Comparison of ENCODE assay signal across 24 mouse cellular contexts in the genomic region with DNA sequence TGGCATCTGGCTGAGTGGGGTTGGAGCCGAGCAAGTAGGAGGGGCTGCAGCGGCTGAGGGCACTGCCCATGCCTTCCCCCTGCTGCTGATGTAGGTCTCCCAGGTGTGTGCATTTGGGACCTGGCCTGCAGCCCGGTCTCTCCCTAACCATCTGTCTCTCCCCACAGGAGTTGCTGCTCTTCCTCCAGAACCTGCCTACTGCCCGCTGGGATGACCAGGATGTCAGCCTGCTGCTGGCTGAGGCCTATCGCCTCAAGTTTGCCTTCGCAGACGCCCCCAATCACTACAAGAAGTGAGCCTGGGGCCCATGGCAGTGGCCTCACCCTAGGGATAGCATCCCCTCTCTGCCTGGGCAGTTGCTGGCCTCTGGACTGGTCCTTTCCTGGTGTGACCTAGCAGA.
DNase-seq lines count a peak whose midpoint lies in the region; ATAC-seq lines count a peak whose summit lies in the region.
"Had no signal": no experiment of that assay in that cellular context is flagged by ENCODE, and none has a peak within 500 bp of the region (broad histone marks: within the 10 kb centered on the region; RNA-seq: fewer than 3 reads in every experiment).

No protein-coding gene starts in this region.

- H3K9me3 ChIP-seq in forebrain, embryonic 10.5 days: no peaks in the 10 kb centered on the region
- no peaks in the 10 kb centered on the region for H3K9me3 ChIP-seq in forebrain, embryonic 12.5 days
- H3K9me3 ChIP-seq: embryonic facial prominence, embryonic 15.5 days; heart, embryonic 15.5 days; hindbrain, embryonic 12.5 days; liver, embryonic 12.5 days; midbrain, embryonic 12.5 days; neural tube, embryonic 13.5 days had no signal

- no peak overlapping the region for H3K4me3 ChIP-seq in forebrain, embryonic 10.5 days
- no peak overlapping the region for H3K4me3 ChIP-seq in forebrain, embryonic 12.5 days (replicated peaks)
- H3K4me3 ChIP-seq: embryonic facial prominence, embryonic 15.5 days; heart, embryonic 15.5 days; hindbrain, embryonic 12.5 days; liver, embryonic 12.5 days; midbrain, embryonic 12.5 days; neural tube, embryonic 13.5 days had no signal

- H3K27me3 ChIP-seq in forebrain, embryonic 10.5 days (ENCODE audit: poor library complexity, severe bottlenecking): no peaks in the 10 kb centered on the region
- no peaks in the 10 kb centered on the region for H3K27me3 ChIP-seq in forebrain, embryonic 12.5 days
- H3K27me3 ChIP-seq: embryonic facial prominence, embryonic 15.5 days; heart, embryonic 15.5 days; hindbrain, embryonic 12.5 days; liver, embryonic 12.5 days; midbrain, embryonic 12.5 days; neural tube, embryonic 13.5 days; Patski had no signal

- H3K36me3 ChIP-seq in forebrain, embryonic 10.5 days (replicated peaks): no peaks in the 10 kb centered on the region
- H3K36me3 ChIP-seq in forebrain, embryonic 12.5 days (replicated peaks): no peaks in the 10 kb centered on the region
- H3K36me3 ChIP-seq: embryonic facial prominence, embryonic 15.5 days; heart, embryonic 15.5 days; hindbrain, embryonic 12.5 days; liver, embryonic 12.5 days; midbrain, embryonic 12.5 days; neural tube, embryonic 13.5 days had no signal

- H3K27ac ChIP-seq in forebrain, embryonic 10.5 days: peak overlapping the region; percentile 35; the same call in 1 of the 2 replicates
- H3K27ac ChIP-seq in forebrain, embryonic 12.5 days: no peak overlapping the region
- H3K27ac ChIP-seq: embryonic facial prominence, embryonic 15.5 days; heart, embryonic 15.5 days; hindbrain, embryonic 12.5 days; liver, embryonic 12.5 days; midbrain, embryonic 12.5 days; neural tube, embryonic 13.5 days had no signal

- H3K9ac ChIP-seq in forebrain, embryonic 12.5 days: no peak overlapping the region
- H3K9ac ChIP-seq: embryonic facial prominence, embryonic 15.5 days; heart, embryonic 15.5 days; hindbrain, embryonic 12.5 days; liver, embryonic 12.5 days; liver, postnatal 0 days; midbrain, embryonic 12.5 days; neural tube, embryonic 13.5 days had no signal

- WGBS in forebrain, embryonic 10.5 days: 89% methylated on average over 7 of the region's 7 CpGs
- 95% methylated on average over 7 of the region's 7 CpGs for WGBS in forebrain, embryonic 12.5 days

- DNase-seq in forebrain, embryonic 10.5 days (ENCODE audit: extremely low spot score, low spot score): no peak
- DNase-seq in cerebellum, adult 11 months: peak; percentile 46
- peak; percentile 64 for DNase-seq in cerebellum, adult 9-10 months
- peak; percentile 49 to 53 for DNase-seq in cerebellum, postnatal 36 days
- DNase-seq in urinary bladder, postnatal 14 days (ENCODE audit: low spot score): no peak
- no peak for DNase-seq in spleen, postnatal 10 days (ENCODE audit: low spot score in 2 of 2)
- DNase-seq in embryo, embryonic 10.5 days (ENCODE audit: low spot score): no peak
- DNase-seq: adrenal gland, postnatal 36 days; gastrocnemius, postnatal 14 days; kidney, postnatal 14 days; liver, postnatal 0 days; lung, postnatal 36 days; right cerebral cortex, postnatal 4 days; thymus, postnatal 4 days had no signal

- H3K4me2 ChIP-seq in forebrain, embryonic 12.5 days: no peak overlapping the region
- H3K4me2 ChIP-seq: embryonic facial prominence, embryonic 15.5 days; heart, embryonic 15.5 days; hindbrain, embryonic 12.5 days; liver, embryonic 12.5 days; midbrain, embryonic 12.5 days; neural tube, embryonic 13.5 days had no signal

- peaks cover 24% of the 10 kb centered on the region for H3K4me1 ChIP-seq in forebrain, embryonic 10.5 days
- no peaks in the 10 kb centered on the region for H3K4me1 ChIP-seq in forebrain, embryonic 12.5 days
- H3K4me1 ChIP-seq: embryonic facial prominence, embryonic 15.5 days; heart, embryonic 15.5 days; liver, embryonic 12.5 days; midbrain, embryonic 12.5 days had no signal

- no peak for ATAC-seq in forebrain, embryonic 12.5 days (ENCODE audit: low FRiP score)
- ATAC-seq: forebrain, embryonic 14.5 days; intestine, postnatal 0 days; liver, embryonic 12.5 days; liver, postnatal 0 days; Patski had no signal

Comparison
In these comparisons a context has a peak if more than half of its experiments do, and no peak if none do; other contexts are left out.
1. DNase-seq: peak in cerebellum, adult 11 months (single experiment), cerebellum, adult 9-10 months (single experiment) and cerebellum, postnatal 36 days (2 of 2); none in forebrain, embryonic 10.5 days (single experiment), urinary bladder, postnatal 14 days (single experiment), spleen, postnatal 10 days (0 of 2) and embryo, embryonic 10.5 days (single experiment).